ENCODE assay signal across 21 mouse cellular contexts in genomic region chr15:98315703-98316102, GRCm38 (mm10). TPM values are rescaled to one million over a fixed set of nuclear protein-coding genes. Genes with fewer than 3 reads are reported as not detected.
A peak's percentile ranks its signal among the peaks of the same experiment; 100 is the strongest.
DNase-seq lines count a peak whose midpoint lies in the region; ATAC-seq and TF ChIP-seq lines count a peak whose summit lies in the region.
"Had no signal": no experiment of that assay in that cellular context is flagged by ENCODE, and none has a peak within 500 bp of the region (broad histone marks: within the 10 kb centered on the region; RNA-seq: fewer than 3 reads in every experiment).

No protein-coding gene starts in this region.

- no peak overlapping the region for H3K4me2 ChIP-seq in heart, embryonic 11.5 days
- H3K4me2 ChIP-seq in hindbrain, embryonic 12.5 days (replicated peaks) = no peak overlapping the region
- H3K4me2 ChIP-seq: forebrain, embryonic 15.5 days; heart, embryonic 15.5 days; liver, embryonic 13.5 days had no signal

- no peak for ATAC-seq in heart, embryonic 11.5 days (replicated peaks; ENCODE audit: insufficient number of reproducible peaks, low FRiP score, low TSS enrichment)
- no peak for ATAC-seq in hindbrain, embryonic 12.5 days (ENCODE audit: low FRiP score)
- ATAC-seq: forebrain, embryonic 15.5 days had no signal

- H3K9me3 ChIP-seq in heart, embryonic 10.5 days = no peaks in the 10 kb centered on the region
- H3K9me3 ChIP-seq in heart, embryonic 11.5 days (replicated peaks; ENCODE audit: control insufficient read depth, low read length) = no peaks in the 10 kb centered on the region
- H3K9me3 ChIP-seq in hindbrain, embryonic 12.5 days (replicated peaks) = no peaks in the 10 kb centered on the region
- H3K9me3 ChIP-seq: forebrain, embryonic 15.5 days; heart, embryonic 15.5 days; liver, embryonic 13.5 days had no signal

- no peak overlapping the region for H3K9ac ChIP-seq in heart, embryonic 11.5 days (ENCODE audit: low read depth, low read length)
- no peak overlapping the region for H3K9ac ChIP-seq in hindbrain, embryonic 12.5 days
- H3K9ac ChIP-seq: forebrain, embryonic 15.5 days; heart, embryonic 15.5 days; liver, embryonic 13.5 days had no signal

- WGBS in heart, embryonic 10.5 days = 51% methylated on average over 6 of the region's 6 CpGs
- whole genome bisulfite sequencing in heart, embryonic 11.5 days (ENCODE audit: insufficient replicate concordance) = 48% methylated on average over 6 of the region's 6 CpGs
- 41% methylated on average over 6 of the region's 6 CpGs for WGBS in thymus, adult 2 months
- WGBS in bone marrow, adult 2 months = 41% methylated on average over 6 of the region's 6 CpGs
- 53% methylated on average over 6 of the region's 6 CpGs for WGBS in hindbrain, embryonic 12.5 days

- DNase-seq in heart, embryonic 10.5 days (ENCODE audit: low spot score) = peak; percentile 65
- peak; percentile 4 for DNase-seq in thymus, adult 2 months
- DNase-seq in thymus, adult 18-20 months = no peak
- peak; percentile 47 for DNase-seq in thymus, postnatal 4 days
- DNase-seq in layer of hippocampus, postnatal 14 days (ENCODE audit: low spot score in 2 of 2) = no peak
- DNase-seq: cerebellum, adult 9-10 months; gastrocnemius, postnatal 36 days; kidney, adult 18-20 months; liver, embryonic 13.5 days; spleen, adult 18-20 months had no signal

- no peak for TF ChIP-seq POLR2A in thymus, adult 2 months (IDR thresholded peaks at IDR 0.05; ENCODE audit: control insufficient read depth, extremely low read depth, insufficient read depth, low read length, poor library complexity)
- TF ChIP-seq POLR2A in bone marrow, adult 2 months (IDR thresholded peaks at IDR 0.05; ENCODE audit: borderline replicate concordance, control insufficient read depth, low read depth, low read length) = no peak

- no peak overlapping the region for H3K27ac ChIP-seq in heart, embryonic 10.5 days
- no peak overlapping the region for H3K27ac ChIP-seq in heart, embryonic 11.5 days (ENCODE audit: low read depth, low read length)
- H3K27ac ChIP-seq in thymus, adult 2 months (ENCODE audit: control insufficient read depth, insufficient read depth, low read length) = no peak overlapping the region
- H3K27ac ChIP-seq in bone marrow, adult 2 months (ENCODE audit: control insufficient read depth, insufficient read depth, low read depth, low read length, poor library complexity) = no peak overlapping the region
- no peak overlapping the region for H3K27ac ChIP-seq in hindbrain, embryonic 12.5 days
- H3K27ac ChIP-seq: forebrain, embryonic 15.5 days; heart, embryonic 15.5 days; liver, embryonic 13.5 days had no signal

- H3K4me3 ChIP-seq in heart, embryonic 10.5 days = no peak overlapping the region
- H3K4me3 ChIP-seq in heart, embryonic 11.5 days (ENCODE audit: low read depth, low read length) = no peak overlapping the region
- H3K4me3 ChIP-seq in thymus, adult 2 months (ENCODE audit: control insufficient read depth, insufficient read depth, low read length) = no peak overlapping the region
- no peak overlapping the region for H3K4me3 ChIP-seq in bone marrow, adult 2 months (replicated peaks; ENCODE audit: control insufficient read depth, low read depth, low read length)
- H3K4me3 ChIP-seq in hindbrain, embryonic 12.5 days = no peak overlapping the region
- H3K4me3 ChIP-seq: forebrain, embryonic 15.5 days; heart, embryonic 15.5 days; liver, embryonic 13.5 days had no signal

- no peaks in the 10 kb centered on the region for H3K4me1 ChIP-seq in heart, embryonic 10.5 days
- no peaks in the 10 kb centered on the region for H3K4me1 ChIP-seq in heart, embryonic 11.5 days (ENCODE audit: control insufficient read depth, insufficient read depth, low read length)
- H3K4me1 ChIP-seq in thymus, adult 2 months (replicated peaks; ENCODE audit: control insufficient read depth, insufficient read depth, low read length) = no peaks in the 10 kb centered on the region
- no peaks in the 10 kb centered on the region for H3K4me1 ChIP-seq in bone marrow, adult 2 months (ENCODE audit: control insufficient read depth, insufficient read depth, low read length)
- no peaks in the 10 kb centered on the region for H3K4me1 ChIP-seq in hindbrain, embryonic 12.5 days
- H3K4me1 ChIP-seq: forebrain, embryonic 15.5 days; heart, embryonic 15.5 days; liver, embryonic 13.5 days had no signal

- H3K27me3 ChIP-seq in heart, embryonic 10.5 days (ENCODE audit: insufficient read depth, poor library complexity, severe bottlenecking) = no peaks in the 10 kb centered on the region
- no peaks in the 10 kb centered on the region for H3K27me3 ChIP-seq in heart, embryonic 11.5 days (ENCODE audit: control insufficient read depth, insufficient read depth, low read length)
- no peaks in the 10 kb centered on the region for H3K27me3 ChIP-seq in thymus, adult 2 months (ENCODE audit: control insufficient read depth, insufficient read depth, low read length)
- H3K27me3 ChIP-seq in hindbrain, embryonic 12.5 days = no peaks in the 10 kb centered on the region
- H3K27me3 ChIP-seq: forebrain, embryonic 15.5 days; heart, embryonic 15.5 days; liver, embryonic 13.5 days had no signal

- no peaks in the 10 kb centered on the region for H3K36me3 ChIP-seq in heart, embryonic 10.5 days
- no peaks in the 10 kb centered on the region for H3K36me3 ChIP-seq in heart, embryonic 11.5 days (ENCODE audit: control insufficient read depth, insufficient read depth, low read length)
- H3K36me3 ChIP-seq in thymus, adult 2 months (ENCODE audit: control insufficient read depth, insufficient read depth, low read length) = no peaks in the 10 kb centered on the region
- no peaks in the 10 kb centered on the region for H3K36me3 ChIP-seq in hindbrain, embryonic 12.5 days
- H3K36me3 ChIP-seq: forebrain, embryonic 15.5 days; heart, embryonic 15.5 days; liver, embryonic 13.5 days had no signal

- no peak for TF ChIP-seq CTCF in thymus, adult 2 months (IDR thresholded peaks at IDR 0.05; ENCODE audit: borderline replicate concordance, control insufficient read depth, extremely low read depth, insufficient read depth, low read length, poor library complexity)
- TF ChIP-seq CTCF in bone marrow, adult 2 months (IDR thresholded peaks at IDR 0.05; ENCODE audit: control insufficient read depth, insufficient read depth, low read length) = peak; percentile 30; the same call in 1 of the 2 replicates

RNA-seq across cellular contexts. Expression of gene Olfr285, which starts 1.4 kb away (rescaled TPM):
- not detected in 2 replicates for polyA plus RNA-seq in heart, embryonic 10.5 days (2016; fragmentation: Nextera tagmentation; extraction: Ambion mirVana)
- polyA plus RNA-seq in heart, embryonic 11.5 days (2014; fragmentation: Nextera tagmentation; extraction: Ambion mirVana) = not detected in 2 replicates
- polyA plus RNA-seq in thymus, adult 2 months (2012; rRNA removed) = not detected in 2 replicates
- polyA plus RNA-seq in bone marrow, adult 2 months (2011; ENCODE audit: insufficient read depth, insufficient read length, low replicate concordance, missing spikeins) = not detected in 2 replicates
- not detected for total RNA-seq in layer of hippocampus, postnatal 14 days (2021)
- polyA plus RNA-seq in hindbrain, embryonic 12.5 days (2016; fragmentation: Nextera tagmentation; extraction: Ambion mirVana) = not detected in 2 replicates
- total RNA-seq: gastrocnemius, postnatal 36 days; layer of hippocampus, adult 18-20 months; left cerebral cortex, postnatal 25 days; megakaryocyte, adult 5-6 weeks; neutrophil, adult 5-6 weeks had no signal
- polyA plus RNA-seq: forebrain, embryonic 15.5 days; heart, embryonic 15.5 days; hindbrain, embryonic 11.5 days; liver, embryonic 13.5 days; testis, adult 2 months had no signal

RNA-seq across cellular contexts. Expression of gene Zfp641, which starts 19.7 kb away (rescaled TPM):
- 1.1 and 1.4 TPM in 2 replicates for polyA plus RNA-seq in heart, embryonic 10.5 days (2016; fragmentation: Nextera tagmentation; extraction: Ambion mirVana)
- polyA plus RNA-seq in heart, embryonic 11.5 days (2014; fragmentation: Nextera tagmentation; extraction: Ambion mirVana) = 0.92 and 1.3 TPM in 2 replicates
- 0.34 and 0.71 TPM in 2 replicates for polyA plus RNA-seq in thymus, adult 2 months (2012; rRNA removed)
- not detected in 2 replicates for polyA plus RNA-seq in bone marrow, adult 2 months (2011; ENCODE audit: insufficient read depth, insufficient read length, low replicate concordance, missing spikeins)
- total RNA-seq in layer of hippocampus, postnatal 14 days (2021) = 1 to 10 TPM; 5.7 to 6.7 TPM
- polyA plus RNA-seq in hindbrain, embryonic 12.5 days (2016; fragmentation: Nextera tagmentation; extraction: Ambion mirVana) = 3.0 and 3.7 TPM in 2 replicates
- polyA plus RNA-seq: liver, embryonic 13.5 days had no signal

RNA-seq across cellular contexts. Expression of gene Olfr284, which starts 25.1 kb away (rescaled TPM):
- not detected in 2 replicates for polyA plus RNA-seq in heart, embryonic 10.5 days (2016; fragmentation: Nextera tagmentation; extraction: Ambion mirVana)
- not detected in 2 replicates for polyA plus RNA-seq in heart, embryonic 11.5 days (2014; fragmentation: Nextera tagmentation; extraction: Ambion mirVana)
- 0.29 TPM in 1 of 2 replicates, not detected in the other for polyA plus RNA-seq in thymus, adult 2 months (2012; rRNA removed)
- not detected in 2 replicates for polyA plus RNA-seq in bone marrow, adult 2 months (2011; ENCODE audit: insufficient read depth, insufficient read length, low replicate concordance, missing spikeins)
- total RNA-seq in layer of hippocampus, postnatal 14 days (2021) = not detected
- not detected in 2 replicates for polyA plus RNA-seq in hindbrain, embryonic 12.5 days (2016; fragmentation: Nextera tagmentation; extraction: Ambion mirVana)
- total RNA-seq: gastrocnemius, postnatal 36 days; layer of hippocampus, adult 18-20 months; left cerebral cortex, postnatal 25 days; megakaryocyte, adult 5-6 weeks; neutrophil, adult 5-6 weeks had no signal
- polyA plus RNA-seq: forebrain, embryonic 15.5 days; heart, embryonic 15.5 days; hindbrain, embryonic 11.5 days; liver, embryonic 13.5 days; testis, adult 2 months had no signal

RNA-seq across cellular contexts. Expression of gene H1fnt, which starts 58.6 kb away (rescaled TPM):
- not detected in 2 replicates for polyA plus RNA-seq in heart, embryonic 10.5 days (2016; fragmentation: Nextera tagmentation; extraction: Ambion mirVana)
- polyA plus RNA-seq in heart, embryonic 11.5 days (2014; fragmentation: Nextera tagmentation; extraction: Ambion mirVana) = not detected in 2 replicates
- 0.22 TPM in 1 of 2 replicates, not detected in the other for polyA plus RNA-seq in thymus, adult 2 months (2012; rRNA removed)
- polyA plus RNA-seq in bone marrow, adult 2 months (2011; ENCODE audit: insufficient read depth, insufficient read length, low replicate concordance, missing spikeins) = not detected in 2 replicates
- total RNA-seq in layer of hippocampus, postnatal 14 days (2021) = not detected
- not detected in 2 replicates for polyA plus RNA-seq in hindbrain, embryonic 12.5 days (2016; fragmentation: Nextera tagmentation; extraction: Ambion mirVana)
- total RNA-seq: gastrocnemius, postnatal 36 days; layer of hippocampus, adult 18-20 months; left cerebral cortex, postnatal 25 days; megakaryocyte, adult 5-6 weeks; neutrophil, adult 5-6 weeks had no signal
- polyA plus RNA-seq: forebrain, embryonic 15.5 days; heart, embryonic 15.5 days; hindbrain, embryonic 11.5 days; liver, embryonic 13.5 days had no signal

Comparison
In these comparisons a context has a peak if more than half of its experiments do, and no peak if none do; other contexts are left out.
1. DNase-seq: peak in heart, embryonic 10.5 days (single experiment), thymus, adult 2 months (single experiment) and thymus, postnatal 4 days (single experiment); none in thymus, adult 18-20 months (0 of 2) and layer of hippocampus, postnatal 14 days (0 of 2).